Mouse (Mus musculus) heart, postnatal 0 days (tissue): ENCODE measurements at regions not wholly inside any gene's neighbourhood (a gene's known extent, or its start where the extent isn't known, plus 50 kb on each side); places are given as distances from the start of the nearest gene placed in this dataset.

Experiments used
- CTCF ChIP-seq: IDR thresholded peaks from 2 replicates; pipeline ENCODE4 v1.5.1; 2016; ENCODE audit warnings: antibody characterized with exemption, control low read depth, low read depth
- EP300 ChIP-seq: IDR thresholded peaks from 2 replicates; pipeline ENCODE4 v1.6.1; 2016; ENCODE audit warnings: antibody characterized with exemption, low read depth

- TF ChIP-seq EP300 (no peak), CTCF (no peak)
These were observed 357.1 kb upstream of the Slc30a5 start for GRCm38 (mm10) chr13:101190249-101190830.
